Mouse (Mus musculus) spleen, adult 2 months (tissue): ENCODE measurements around the gene Cnga1.
"Not testable (repeated sequence)": the region's sequence is repeated elsewhere in the genome, so short reads cannot be mapped to it uniquely, and the experiment has no call there.

Experiments used
- CTCF ChIP-seq: fragments of 200-500 bp; IDR thresholded peaks from 2 replicates; pipeline ENCODE4 v1.5.1; 2011; ENCODE audit warnings: mild to moderate bottlenecking, inconsistent platforms; ENCODE audit not compliant: insufficient read depth, insufficient read length, insufficient replicate concordance; ENCODE audit errors: extremely low read depth
- POLR2A ChIP-seq: fragments of 200-500 bp; IDR thresholded peaks from 2 replicates; pipeline ENCODE4 v1.6.1; 2011; ENCODE audit warnings: low read depth, low read length, inconsistent platforms

GRCm38 (mm10) chr5:72586667-72587191 lies 57.3 kb downstream of the Cnga1 start:
- not testable (repeated sequence) for TF ChIP-seq POLR2A, CTCF
